Mouse (Mus musculus): ENCODE measurements around the gene Mtcl1. TPM values are rescaled to one million over a fixed set of nuclear protein-coding genes. Genes with fewer than 3 reads are reported as not detected.

Mtcl1 gene
- polyA plus RNA-seq, 1 experiment from 2014 or later, result 1.5 TPM

DNA sequence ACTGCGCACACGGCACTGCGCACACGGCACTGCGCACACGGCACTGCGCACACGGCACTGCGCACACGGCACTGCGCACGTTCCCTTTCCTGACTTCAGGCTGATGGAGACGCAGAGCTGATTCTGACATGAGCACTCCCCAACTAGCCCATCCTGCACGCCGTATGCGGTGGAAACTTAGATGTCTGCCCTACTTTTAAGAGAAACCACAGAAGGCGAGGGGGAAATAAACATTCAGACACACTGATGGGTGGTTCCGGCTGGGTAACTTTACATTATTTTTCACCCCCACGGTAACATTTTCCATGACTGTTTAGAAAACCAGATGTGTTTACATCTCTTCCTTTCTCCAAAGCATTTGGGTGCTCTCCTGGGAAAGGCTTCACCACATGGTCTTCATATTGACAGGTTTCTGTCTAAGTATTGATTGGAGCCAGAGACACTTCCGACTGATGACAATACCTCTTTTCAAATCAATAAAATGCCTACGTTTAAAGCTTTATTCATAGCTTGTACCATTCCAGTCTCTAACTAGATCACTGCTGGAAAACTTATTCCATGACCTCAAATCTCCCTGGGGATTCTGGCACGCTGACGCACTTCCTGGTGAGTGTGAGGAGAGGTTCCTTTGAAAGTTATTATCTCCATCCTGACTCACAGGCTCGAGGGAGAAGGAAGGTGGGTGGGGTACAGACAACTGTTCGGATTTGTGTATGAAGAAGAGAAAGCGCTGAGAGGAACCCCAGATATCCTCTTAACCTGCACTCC lies 84.8 kb downstream of the Mtcl1 start:
- H3K27ac ChIP-seq (ENCODE audit: low read depth, low read length), result no peak overlapping the region
- no peak for ATAC-seq

DNA sequence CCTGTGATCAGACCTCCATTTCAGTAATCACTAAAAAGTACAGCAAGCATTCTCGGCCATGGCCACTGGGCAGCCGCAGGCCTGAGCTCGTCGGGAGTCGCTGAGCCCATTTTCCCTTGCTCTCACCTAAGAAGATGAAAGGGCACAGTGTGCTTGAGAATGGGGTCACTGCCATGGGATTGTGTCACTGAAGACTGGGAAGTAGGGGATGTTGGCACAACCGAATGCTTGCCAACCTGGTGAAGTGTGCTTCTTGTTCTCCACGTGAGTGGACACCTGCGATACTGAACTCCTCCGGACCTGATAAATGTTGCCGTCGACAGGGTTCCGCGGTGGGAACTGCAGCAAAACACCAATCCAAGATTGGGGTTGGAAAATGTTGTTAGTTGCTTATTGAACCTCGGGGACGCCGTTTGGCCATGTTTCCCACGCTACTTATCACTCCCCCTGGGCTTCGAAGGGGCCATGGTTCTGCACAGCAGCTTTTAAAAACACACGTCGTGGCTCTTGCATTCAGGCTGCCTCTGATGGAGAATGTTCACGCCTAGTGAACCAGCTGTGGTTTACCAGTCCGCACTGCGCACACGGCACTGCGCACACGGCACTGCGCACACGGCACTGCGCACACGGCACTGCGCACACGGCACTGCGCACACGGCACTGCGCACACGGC lies 85.6 kb downstream of the Mtcl1 start:
- no peaks in the 10 kb centered on the region for H3K27me3 ChIP-seq (replicated peaks; ENCODE audit: control insufficient read depth, insufficient read depth, low read length)
- H3K9ac ChIP-seq (ENCODE audit: low read depth, low read length), result no peak overlapping the region
- H3K4me2 ChIP-seq (replicated peaks; ENCODE audit: low read depth), result no peak overlapping the region
- no peak for TF ChIP-seq CTCF (IDR thresholded peaks at IDR 0.05; ENCODE audit: low read depth)
- H3K4me1 ChIP-seq (replicated peaks; ENCODE audit: control insufficient read depth, insufficient read depth, low read length), result no peaks in the 10 kb centered on the region
- ATAC-seq, result no peak
- H3K4me3 ChIP-seq (ENCODE audit: low read depth, low read length), result no peak overlapping the region
- no peak overlapping the region for H3K27ac ChIP-seq (ENCODE audit: low read depth, low read length)
- WGBS, result 92% methylated on average over 32 of the region's 36 CpGs
- H3K9me3 ChIP-seq (ENCODE audit: control insufficient read depth), result no peaks in the 10 kb centered on the region
- peaks cover 3% of the 10 kb centered on the region; the same call in 1 of the 2 replicates for H3K36me3 ChIP-seq (ENCODE audit: control insufficient read depth, insufficient read depth)

More for the DNA sequence above, 84.8 kb downstream of the Mtcl1 start:
- Histone ChIP-seq H3K4me3 (ENCODE audit: low read depth, low read length) (no peak overlapping the region), H3K36me3 (ENCODE audit: control insufficient read depth, insufficient read depth) (peaks cover 3% of the 10 kb centered on the region; the same call in 1 of the 2 replicates), H3K27me3 (replicated peaks; ENCODE audit: control insufficient read depth, insufficient read depth, low read length) (no peaks in the 10 kb centered on the region), H3K9ac (ENCODE audit: low read depth, low read length) (no peak overlapping the region), H3K9me3 (ENCODE audit: control insufficient read depth) (no peaks in the 10 kb centered on the region), H3K4me2 (replicated peaks; ENCODE audit: low read depth) (no peak overlapping the region), H3K4me1 (replicated peaks; ENCODE audit: control insufficient read depth, insufficient read depth, low read length) (no peaks in the 10 kb centered on the region)
- WGBS, result 67% methylated on average over 25 of the region's 26 CpGs
- TF ChIP-seq CTCF (IDR thresholded peaks at IDR 0.05; ENCODE audit: low read depth), result no peak

DNA sequence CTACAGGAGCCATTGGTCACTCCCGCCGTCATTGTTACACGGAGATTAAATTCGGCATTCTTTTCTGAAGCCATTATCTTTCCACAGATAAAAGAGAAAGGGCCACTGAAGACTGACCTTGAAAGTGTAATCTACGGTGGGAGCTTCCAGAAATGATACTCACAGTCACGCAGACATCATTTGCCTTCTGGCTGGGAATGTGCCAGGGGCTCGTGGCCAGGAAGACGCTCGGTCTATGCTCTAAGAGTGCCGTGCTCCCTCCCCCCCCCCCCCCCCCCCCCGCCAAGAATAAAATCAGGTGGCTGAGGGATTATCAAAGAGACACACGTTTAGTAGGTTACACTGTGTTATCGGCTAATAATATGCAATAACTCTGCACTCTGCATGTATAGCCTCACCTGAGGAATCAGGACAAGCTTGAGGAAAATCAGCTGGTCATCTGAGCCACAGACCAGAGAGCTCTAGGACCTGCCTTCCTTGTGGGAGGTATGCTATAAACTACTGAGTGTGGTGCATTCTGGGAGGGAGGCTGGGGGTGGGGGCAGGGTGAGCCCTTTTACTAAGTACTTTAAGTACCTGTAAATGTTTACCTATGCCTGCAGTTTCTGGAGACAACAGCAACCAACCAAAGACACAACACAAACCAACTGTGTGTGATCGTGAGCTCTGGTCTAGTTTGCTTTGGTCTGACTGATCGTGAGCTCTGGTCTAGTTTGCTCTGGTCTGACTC lies 87.1 kb downstream of the Mtcl1 start:
- H3K27me3 ChIP-seq (replicated peaks; ENCODE audit: control insufficient read depth, insufficient read depth, low read length), result no peaks in the 10 kb centered on the region
- H3K4me1 ChIP-seq (replicated peaks; ENCODE audit: control insufficient read depth, insufficient read depth, low read length), result no peaks in the 10 kb centered on the region
- H3K4me2 ChIP-seq (replicated peaks; ENCODE audit: low read depth), result peak overlapping the region; percentile 35
- peaks cover 3% of the 10 kb centered on the region; the same call in 1 of the 2 replicates for H3K36me3 ChIP-seq (ENCODE audit: control insufficient read depth, insufficient read depth)
- no peak overlapping the region for H3K27ac ChIP-seq (ENCODE audit: low read depth, low read length)
- TF ChIP-seq CTCF (IDR thresholded peaks at IDR 0.05; ENCODE audit: low read depth), result no peak
- 46% methylated on average over 14 of the region's 15 CpGs for WGBS
- H3K9me3 ChIP-seq (ENCODE audit: control insufficient read depth), result no peaks in the 10 kb centered on the region
- peak; percentile 56; the same call in 1 of the 2 replicates for ATAC-seq
- H3K4me3 ChIP-seq (ENCODE audit: low read depth, low read length), result no peak overlapping the region
- no peak overlapping the region for H3K9ac ChIP-seq (ENCODE audit: low read depth, low read length)

GRCm38 (mm10) chr17:66358026-66358978 lies 91.2 kb downstream of the Mtcl1 start:
- Histone ChIP-seq H3K9ac (ENCODE audit: low read depth, low read length) (no peak overlapping the region), H3K27me3 (replicated peaks; ENCODE audit: control insufficient read depth, insufficient read depth, low read length) (no peaks in the 10 kb centered on the region), H3K36me3 (ENCODE audit: control insufficient read depth, insufficient read depth) (no peaks in the 10 kb centered on the region), H3K4me2 (replicated peaks; ENCODE audit: low read depth) (no peak overlapping the region), H3K4me1 (replicated peaks; ENCODE audit: control insufficient read depth, insufficient read depth, low read length) (no peaks in the 10 kb centered on the region), H3K4me3 (ENCODE audit: low read depth, low read length) (no peak overlapping the region), H3K9me3 (ENCODE audit: control insufficient read depth) (no peaks in the 10 kb centered on the region), H3K27ac (ENCODE audit: low read depth, low read length) (no peak overlapping the region)
- WGBS, result 77% methylated on average over 27 of the region's 27 CpGs
- ATAC-seq, result no peak
- no peak for TF ChIP-seq CTCF (IDR thresholded peaks at IDR 0.05; ENCODE audit: low read depth)

- Histone ChIP-seq H3K27ac (ENCODE audit: low read depth, low read length) (no peak overlapping the region), H3K4me3 (ENCODE audit: low read depth, low read length) (no peak overlapping the region), H3K9ac (ENCODE audit: low read depth, low read length) (no peak overlapping the region), H3K36me3 (ENCODE audit: control insufficient read depth, insufficient read depth) (no peaks in the 10 kb centered on the region), H3K4me1 (replicated peaks; ENCODE audit: control insufficient read depth, insufficient read depth, low read length) (no peaks in the 10 kb centered on the region; the same call in 1 of the 2 replicates), H3K27me3 (replicated peaks; ENCODE audit: control insufficient read depth, insufficient read depth, low read length) (no peaks in the 10 kb centered on the region), H3K9me3 (ENCODE audit: control insufficient read depth) (no peaks in the 10 kb centered on the region), H3K4me2 (replicated peaks; ENCODE audit: low read depth) (no peak overlapping the region)
- no peak for ATAC-seq
- WGBS, result 50% methylated on average over 9 of the region's 9 CpGs
- TF ChIP-seq CTCF (IDR thresholded peaks at IDR 0.05; ENCODE audit: low read depth), result no peak
Measured at GRCm38 (mm10) chr17:66357171-66358025, 92.2 kb downstream of the Mtcl1 start.

All from intestine, postnatal 0 days (tissue).